Mouse (Mus musculus): ENCODE results near the gene Zfp811. TPM values are rescaled to one million over a fixed set of nuclear protein-coding genes. Genes with fewer than 3 reads are reported as not detected.

Gene Zfp811
- polyA plus RNA-seq, 1 experiment: not detected

- peaks cover 73% of the 10 kb centered on the region for H3K36me3 ChIP-seq (replicated peaks; ENCODE audit: low read length)
- H3K4me1 ChIP-seq: peaks cover 6% of the 10 kb centered on the region
- H3K27me3 ChIP-seq (replicated peaks): no peaks in the 10 kb centered on the region
- peak overlapping the region; percentile 28 for H3K4me3 ChIP-seq (replicated peaks)
- H3K9me3 ChIP-seq: peaks cover 5% of the 10 kb centered on the region; the same call in 1 of the 2 replicates
- TF ChIP-seq GATA1 (IDR thresholded peaks at IDR 0.05; ENCODE audit: borderline replicate concordance, low read length) (no peak), FLI1 (IDR thresholded peaks at IDR 0.05; ENCODE audit: low read length) (no peak)
Measured at GRCm38 (mm10) chr17:32766422-32766821, 43.3 kb downstream of the Zfp811 start.

GRCm38 (mm10) chr17:32757331-32757730 lies 52.4 kb downstream of the Zfp811 start:
- Histone ChIP-seq H3K27me3 (replicated peaks) (peaks cover 6% of the 10 kb centered on the region), H3K9me3 (no peaks in the 10 kb centered on the region), H3K36me3 (replicated peaks; ENCODE audit: low read length) (no peaks in the 10 kb centered on the region), H3K4me3 (replicated peaks) (no peak overlapping the region), H3K4me1 (0 out of 2 replicates have a peak, but pooled peaks cover 3% of the 10 kb centered on the region)
- TF ChIP-seq FLI1 (IDR thresholded peaks at IDR 0.05; ENCODE audit: low read length): no peak
- no peak for TF ChIP-seq GATA1 (IDR thresholded peaks at IDR 0.05; ENCODE audit: borderline replicate concordance, low read length)

- H3K9me3 ChIP-seq: no peaks in the 10 kb centered on the region
- TF ChIP-seq GATA1 (IDR thresholded peaks at IDR 0.05; ENCODE audit: borderline replicate concordance, low read length) (no peak), FLI1 (IDR thresholded peaks at IDR 0.05; ENCODE audit: low read length) (no peak)
- H3K4me3 ChIP-seq (replicated peaks): no peak overlapping the region
Measured at GRCm38 (mm10) chr17:32753634-32754033, 56.1 kb downstream of the Zfp811 start.

GRCm38 (mm10) chr17:32752813-32753360 lies 56.8 kb downstream of the Zfp811 start:
- Histone ChIP-seq H3K4me3 (replicated peaks) (no peak overlapping the region), H3K4me1 (0 out of 2 replicates have a peak, but pooled peaks cover 3% of the 10 kb centered on the region), H3K36me3 (replicated peaks; ENCODE audit: low read length) (no peaks in the 10 kb centered on the region)

More at GRCm38 (mm10) chr17:32753634-32754033, 56.1 kb downstream of the Zfp811 start:
- Histone ChIP-seq H3K4me1 (0 out of 2 replicates have a peak, but pooled peaks cover 3% of the 10 kb centered on the region), H3K36me3 (replicated peaks; ENCODE audit: low read length) (no peaks in the 10 kb centered on the region), H3K27me3 (replicated peaks) (peaks cover 6% of the 10 kb centered on the region)

GRCm38 (mm10) chr17:32750611-32751010 lies 59.1 kb downstream of the Zfp811 start:
- Histone ChIP-seq H3K9me3 (no peaks in the 10 kb centered on the region), H3K36me3 (replicated peaks; ENCODE audit: low read length) (no peaks in the 10 kb centered on the region), H3K4me1 (0 out of 2 replicates have a peak, but pooled peaks cover 3% of the 10 kb centered on the region), H3K4me3 (replicated peaks) (no peak overlapping the region), H3K27me3 (replicated peaks) (peaks cover 6% of the 10 kb centered on the region)
- TF ChIP-seq GATA1 (IDR thresholded peaks at IDR 0.05; ENCODE audit: borderline replicate concordance, low read length): no peak
- no peak for TF ChIP-seq FLI1 (IDR thresholded peaks at IDR 0.05; ENCODE audit: low read length)

More at GRCm38 (mm10) chr17:32752813-32753360, 56.8 kb downstream of the Zfp811 start:
- Histone ChIP-seq H3K27me3 (replicated peaks) (peaks cover 6% of the 10 kb centered on the region), H3K9me3 (no peaks in the 10 kb centered on the region)
- TF ChIP-seq FLI1 (IDR thresholded peaks at IDR 0.05; ENCODE audit: low read length) (no peak), GATA1 (IDR thresholded peaks at IDR 0.05; ENCODE audit: borderline replicate concordance, low read length) (no peak)

Other genes with a start within 250 kb of the Zfp811 start
- gene Cyp4f37, start 188.6 kb downstream of the Zfp811 start, polyA plus RNA-seq (2012; ENCODE audit: insufficient read depth, low replicate concordance): 0.15 TPM in 1 of 2 replicates, not detected in the other
- gene Cyp4f40, start 151.0 kb downstream of the Zfp811 start, polyA plus RNA-seq (2012; ENCODE audit: insufficient read depth, low replicate concordance): 0.74 and 22.2 TPM in 2 replicates
- gene Cyp4f15, start 124.3 kb downstream of the Zfp811 start, polyA plus RNA-seq (2012; ENCODE audit: insufficient read depth, low replicate concordance): not detected in 2 replicates
- 0.16 TPM in 1 of 2 replicates, not detected in the other for gene Zfp871, start 21.6 kb downstream of the Zfp811 start, polyA plus RNA-seq (2012; ENCODE audit: insufficient read depth, low replicate concordance)
- gene Zfp799, start 20.3 kb upstream of the Zfp811 start, polyA plus RNA-seq (2012; ENCODE audit: insufficient read depth, low replicate concordance): 0.11 TPM in 1 of 2 replicates, not detected in the other
- not detected in 2 replicates for gene Zfp870, start 81.7 kb upstream of the Zfp811 start, polyA plus RNA-seq (2012; ENCODE audit: insufficient read depth, low replicate concordance)
- not detected in 2 replicates for gene Cyp4f14, start 107.4 kb upstream of the Zfp811 start, polyA plus RNA-seq (2012; ENCODE audit: insufficient read depth, low replicate concordance)
- 18.1 and 31.7 TPM in 2 replicates for gene Cyp4f13, start 137.5 kb upstream of the Zfp811 start, polyA plus RNA-seq (2012; ENCODE audit: insufficient read depth, low replicate concordance)
- 0.04 TPM in 1 of 2 replicates, not detected in the other for gene Zfp472, start 155.9 kb upstream of the Zfp811 start, polyA plus RNA-seq (2012; ENCODE audit: insufficient read depth, low replicate concordance)
- 0.26 TPM in 1 of 2 replicates, not detected in the other for gene Zfp952, start 183.2 kb upstream of the Zfp811 start, polyA plus RNA-seq (2012; ENCODE audit: insufficient read depth, low replicate concordance)
- 1.4 TPM in 1 of 2 replicates, not detected in the other for gene Zfp763, start 223.5 kb upstream of the Zfp811 start, polyA plus RNA-seq (2012; ENCODE audit: insufficient read depth, low replicate concordance)

Data from megakaryocyte, embryonic 14.5 days (primary cell).